Mouse (Mus musculus) kidney, adult 10 weeks (tissue): ENCODE results near the gene Cblc. TPM values are rescaled to one million over a fixed set of nuclear protein-coding genes. Genes with fewer than 3 reads are reported as not detected.

Source experiments
- polyA plus RNA-seq: library from polyadenylated mRNA; stranded (reverse); fragments of 350-450 nt; fragmentation: Illumina TruSeq; extraction: RNeasy Lipid Tissue Mini Kit (QIAGEN cat#74804); gene quantifications from one replicate; pipeline ENCODE4 v1.2.3, GENCODE M21; 2014; ENCODE audit warnings: low read depth, low replicate concordance

Cblc gene
- polyA plus RNA-seq: 1.1 TPM

GRCm38 (mm10) chr7:19796697-19797588, at the start of gene Cblc:
Cblc (minus strand) TSS chr7:19796809.

DNA sequence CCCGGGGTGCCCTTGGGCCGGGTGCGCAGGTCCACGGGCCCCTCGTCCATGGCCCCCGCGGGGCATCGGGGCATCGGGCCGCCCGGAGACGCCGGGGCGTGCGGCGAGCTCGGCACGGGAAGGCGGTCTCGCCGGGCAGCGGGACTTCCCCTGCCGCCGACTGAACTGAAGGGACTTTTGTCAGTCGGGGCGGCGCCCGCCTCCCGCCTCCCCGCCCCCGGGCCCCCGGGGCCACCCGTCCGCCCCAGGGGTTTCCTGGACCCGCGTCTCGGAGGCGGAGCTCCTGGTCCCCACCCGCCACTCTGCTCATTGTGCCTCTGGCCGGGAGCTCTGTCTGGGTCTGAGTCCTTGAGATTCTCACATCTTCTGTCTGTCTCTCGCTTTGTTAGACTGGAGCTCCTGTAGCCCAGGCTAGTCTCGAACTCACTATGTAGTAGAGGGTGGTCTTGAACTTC, 26.0 kb upstream of the Cblc start, which contains the start of gene Bcl3:
Gene Bcl3 (minus strand): TSS at position 167 of the 455 bp plus-strand sequence.

DNA sequence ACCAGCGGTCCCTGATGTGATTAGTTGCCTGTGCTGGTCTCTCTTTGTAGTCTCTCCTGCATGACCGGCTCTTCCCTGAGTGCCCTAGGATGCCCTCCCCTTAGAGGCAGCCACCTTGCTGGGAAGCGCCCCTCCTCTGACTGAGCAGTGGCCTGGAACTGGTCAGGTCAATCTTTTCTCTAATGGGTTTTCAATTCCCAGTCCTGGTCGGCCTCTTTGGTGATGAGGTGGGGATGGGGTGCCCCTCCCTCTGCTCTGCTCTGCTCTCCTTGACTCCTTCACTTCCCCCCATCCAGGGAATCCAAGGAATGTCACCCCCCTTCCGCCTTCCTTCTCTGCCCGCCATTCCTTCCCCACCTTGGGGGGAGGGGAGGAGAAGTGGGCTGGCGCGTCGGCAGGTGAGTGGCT, 25.6 kb downstream of the Cblc start, which contains the start of gene Bcam:
Gene Bcam (minus strand): TSS at position 33 of the 408 bp plus-strand sequence.

DNA sequence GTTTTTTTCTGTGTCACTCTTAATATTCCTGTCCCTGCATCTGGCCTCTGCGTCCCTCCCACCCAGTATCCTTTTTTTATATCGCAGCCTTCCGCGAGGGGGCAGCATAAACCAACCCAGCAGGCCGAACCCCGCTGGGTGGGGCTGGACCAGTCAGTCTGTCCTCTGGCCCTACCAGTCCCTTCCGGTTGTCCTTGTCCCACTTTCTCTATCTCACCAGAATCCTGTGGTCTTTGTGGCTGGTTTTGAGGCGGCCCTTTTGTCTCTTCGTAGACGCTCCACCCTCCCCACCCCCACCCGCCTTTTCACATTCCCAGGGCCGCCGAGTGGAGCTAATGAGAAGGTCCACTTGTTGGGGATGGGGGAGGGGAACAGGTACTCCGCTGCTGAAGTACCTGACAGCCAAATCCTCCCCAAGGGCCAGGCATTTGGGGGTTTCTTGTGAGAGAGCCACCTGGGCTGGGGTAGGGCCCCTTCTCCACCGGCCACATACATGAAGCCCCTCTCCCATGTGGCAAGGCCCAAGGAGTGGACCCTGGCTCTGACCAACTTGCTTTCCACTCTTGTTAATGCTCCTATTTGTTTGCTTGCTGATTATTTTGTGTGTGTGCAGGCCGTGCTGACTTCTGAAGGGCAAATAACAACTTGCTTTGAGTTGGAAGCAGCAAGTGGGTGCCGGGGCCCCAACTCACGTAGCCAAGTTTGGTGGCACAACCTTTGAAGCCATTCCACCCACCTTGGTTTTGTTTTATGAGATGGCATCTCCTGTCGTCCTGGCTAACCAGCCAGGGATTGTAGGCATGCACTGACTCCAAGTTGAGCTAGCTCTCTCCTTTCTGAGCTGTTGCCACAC, 46.2 kb downstream of the Cblc start, which contains the start of gene Nectin2:
Gene Nectin2 (minus strand): TSS at position 267 of the 853 bp plus-strand sequence.

Other genes starting within 250 kb of the Cblc start
- gene Ppp1r37, start 233.7 kb downstream of the Cblc start, polyA plus RNA-seq: 0.49 TPM
- gene Zfp296, start 219.5 kb downstream of the Cblc start, polyA plus RNA-seq: not detected
- 19.0 TPM for gene Gemin7, start 219.2 kb downstream of the Cblc start, polyA plus RNA-seq
- gene Clasrp, start 192.3 kb downstream of the Cblc start, polyA plus RNA-seq: 1.5 TPM
- 0.61 TPM for gene Relb, start 167.4 kb downstream of the Cblc start, polyA plus RNA-seq
- 26.7 TPM for gene Clptm1, start 131.8 kb downstream of the Cblc start, polyA plus RNA-seq
- gene Apoc2, start 118.9 kb downstream of the Cblc start, polyA plus RNA-seq: not detected
- not detected for gene Gm44805, start 115.4 kb downstream of the Cblc start, polyA plus RNA-seq
- not detected for gene Apoc4, start 115.3 kb downstream of the Cblc start, polyA plus RNA-seq
- gene Apoc1, start 104.1 kb downstream of the Cblc start, polyA plus RNA-seq: not detected
- gene Apoe, start 97.6 kb downstream of the Cblc start, polyA plus RNA-seq: 4.9 TPM
- 0.28 TPM for gene Tomm40, start 81.4 kb downstream of the Cblc start, polyA plus RNA-seq
- 2.4 TPM for gene Nectin2, start 46.3 kb downstream of the Cblc start, polyA plus RNA-seq
- gene Bcam, start 25.8 kb downstream of the Cblc start, polyA plus RNA-seq: 0.36 TPM
- not detected for gene Bcl3, start 26.0 kb upstream of the Cblc start, polyA plus RNA-seq
- gene Gm19345, start 55.2 kb upstream of the Cblc start, polyA plus RNA-seq: not detected
- gene Ceacam16, start 64.5 kb upstream of the Cblc start, polyA plus RNA-seq: not detected
- 0.12 TPM for gene Ceacam19, start 91.2 kb upstream of the Cblc start, polyA plus RNA-seq
- gene Pvr, start 124.4 kb upstream of the Cblc start, polyA plus RNA-seq: 11.8 TPM
- gene Igsf23, start 153.9 kb upstream of the Cblc start, polyA plus RNA-seq: not detected
- gene Ceacam20, start 168.6 kb upstream of the Cblc start, polyA plus RNA-seq: 0.16 TPM
- gene Nlrp9b, start 194.7 kb upstream of the Cblc start, polyA plus RNA-seq: 0.16 TPM